Mouse (Mus musculus) liver, adult (tissue): ENCODE measurements around the gene Gm28230.

Experiments used
- GATA4 ChIP-seq: IDR thresholded peaks from 2 replicates; pipeline ENCODE4 v1.6.1; 2014; ENCODE audit warnings: mild to moderate bottlenecking, low read length; ENCODE audit not compliant: insufficient replicate concordance

Gene Gm28230

GRCm38 (mm10) chr2:74726551-74726950 is at the start of gene Gm28230:
Gene Gm28230, plus strand, starts transcription at chr2:74726728.
- TF ChIP-seq GATA4, result no peak

- no peak for TF ChIP-seq GATA4
Measured at GRCm38 (mm10) chr2:74677106-74677505, 49.4 kb upstream of the Gm28230 start.

- TF ChIP-seq GATA4, result no peak
Measured at GRCm38 (mm10) chr2:74678891-74679595, 47.5 kb upstream of the Gm28230 start, which contains the start of gene Hoxd11. Gene Hoxd11, plus strand, starts transcription at chr2:74679557.

GRCm38 (mm10) chr2:74679596-74679971 is 46.9 kb upstream of the Gm28230 start:
- no peak for TF ChIP-seq GATA4

GRCm38 (mm10) chr2:74679980-74680379 is 46.5 kb upstream of the Gm28230 start:
- no peak for TF ChIP-seq GATA4

GRCm38 (mm10) chr2:74680561-74681398 is 45.7 kb upstream of the Gm28230 start:
- no peak for TF ChIP-seq GATA4

GRCm38 (mm10) chr2:74681594-74682531 is 44.7 kb upstream of the Gm28230 start:
- TF ChIP-seq GATA4, result no peak

GRCm38 (mm10) chr2:74682796-74683195 is 43.7 kb upstream of the Gm28230 start:
- no peak for TF ChIP-seq GATA4

- no peak for TF ChIP-seq GATA4
Measured at GRCm38 (mm10) chr2:74683471-74683951, 43.0 kb upstream of the Gm28230 start.

GRCm38 (mm10) chr2:74684106-74684505 is 42.4 kb upstream of the Gm28230 start:
- no peak for TF ChIP-seq GATA4

- no peak for TF ChIP-seq GATA4
Measured at GRCm38 (mm10) chr2:74685059-74685603, 41.4 kb upstream of the Gm28230 start.

- TF ChIP-seq GATA4, result no peak
Measured at GRCm38 (mm10) chr2:74686301-74686987, 40.1 kb upstream of the Gm28230 start.

- TF ChIP-seq GATA4, result no peak
Measured at GRCm38 (mm10) chr2:74686988-74687697, 39.4 kb upstream of the Gm28230 start.

- no peak for TF ChIP-seq GATA4
Measured at GRCm38 (mm10) chr2:74687698-74688555, 38.6 kb upstream of the Gm28230 start.
